Mouse (Mus musculus): Measurements from ENCODE around the gene Trpm3. TPM values are rescaled to one million over a fixed set of nuclear protein-coding genes. Genes with fewer than 3 reads are reported as not detected.

The Trpm3 gene
- polyA plus RNA-seq, 1 experiment = 1.2 TPM

GRCm38 (mm10) chr19:22386890-22387289 is 248.0 kb downstream of the Trpm3 start:
- TF ChIP-seq POLR2A (IDR thresholded peaks at IDR 0.05; ENCODE audit: control insufficient read depth, low read depth, low read length) (no peak), CTCF (IDR thresholded peaks at IDR 0.05; ENCODE audit: control insufficient read depth, insufficient read depth, insufficient replicate concordance, low read depth, low read length) (no peak)
- no peaks in the 10 kb centered on the region for H3K27me3 ChIP-seq (ENCODE audit: control insufficient read depth, insufficient read depth, low read length)
- no peaks in the 10 kb centered on the region for H3K4me1 ChIP-seq (ENCODE audit: control insufficient read depth, insufficient read depth, low read length)
- H3K27ac ChIP-seq (ENCODE audit: control insufficient read depth, insufficient read depth, low read depth, low read length) = no peak overlapping the region
- no peak overlapping the region for H3K4me3 ChIP-seq (ENCODE audit: control insufficient read depth, low read depth, low read length)
- no peaks in the 10 kb centered on the region for H3K36me3 ChIP-seq (ENCODE audit: control insufficient read depth, insufficient read depth, low read length)

- no peak for TF ChIP-seq POLR2A (IDR thresholded peaks at IDR 0.05; ENCODE audit: control insufficient read depth, low read depth, low read length)
- no peak for TF ChIP-seq CTCF (IDR thresholded peaks at IDR 0.05; ENCODE audit: control insufficient read depth, insufficient read depth, insufficient replicate concordance, low read depth, low read length)
- no peak overlapping the region for H3K4me3 ChIP-seq (ENCODE audit: control insufficient read depth, low read depth, low read length)
- H3K36me3 ChIP-seq (ENCODE audit: control insufficient read depth, insufficient read depth, low read length) = no peaks in the 10 kb centered on the region
- H3K27me3 ChIP-seq (ENCODE audit: control insufficient read depth, insufficient read depth, low read length) = no peaks in the 10 kb centered on the region
- no peaks in the 10 kb centered on the region for H3K4me1 ChIP-seq (ENCODE audit: control insufficient read depth, insufficient read depth, low read length)
- no peak overlapping the region for H3K27ac ChIP-seq (ENCODE audit: control insufficient read depth, insufficient read depth, low read depth, low read length)
Measured at GRCm38 (mm10) chr19:22394700-22395099, 255.9 kb downstream of the Trpm3 start.

GRCm38 (mm10) chr19:22404049-22404448 is 265.2 kb downstream of the Trpm3 start:
- Histone ChIP-seq H3K27me3 (ENCODE audit: control insufficient read depth, insufficient read depth, low read length) (no peaks in the 10 kb centered on the region), H3K4me1 (ENCODE audit: control insufficient read depth, insufficient read depth, low read length) (no peaks in the 10 kb centered on the region; the same call in 1 of the 2 replicates), H3K27ac (ENCODE audit: control insufficient read depth, insufficient read depth, low read depth, low read length) (no peak overlapping the region), H3K36me3 (ENCODE audit: control insufficient read depth, insufficient read depth, low read length) (no peaks in the 10 kb centered on the region), H3K4me3 (ENCODE audit: control insufficient read depth, low read depth, low read length) (no peak overlapping the region)
- TF ChIP-seq CTCF (IDR thresholded peaks at IDR 0.05; ENCODE audit: control insufficient read depth, insufficient read depth, insufficient replicate concordance, low read depth, low read length) (no peak), POLR2A (IDR thresholded peaks at IDR 0.05; ENCODE audit: control insufficient read depth, low read depth, low read length) (no peak)

GRCm38 (mm10) chr19:22418239-22418638 is 279.4 kb downstream of the Trpm3 start:
- Histone ChIP-seq H3K27me3 (ENCODE audit: control insufficient read depth, insufficient read depth, low read length) (no peaks in the 10 kb centered on the region), H3K36me3 (ENCODE audit: control insufficient read depth, insufficient read depth, low read length) (no peaks in the 10 kb centered on the region), H3K4me1 (ENCODE audit: control insufficient read depth, insufficient read depth, low read length) (no peaks in the 10 kb centered on the region), H3K4me3 (ENCODE audit: control insufficient read depth, low read depth, low read length) (no peak overlapping the region), H3K27ac (ENCODE audit: control insufficient read depth, insufficient read depth, low read depth, low read length) (no peak overlapping the region)
- TF ChIP-seq POLR2A (IDR thresholded peaks at IDR 0.05; ENCODE audit: control insufficient read depth, low read depth, low read length) (no peak), CTCF (IDR thresholded peaks at IDR 0.05; ENCODE audit: control insufficient read depth, insufficient read depth, insufficient replicate concordance, low read depth, low read length) (no peak)

GRCm38 (mm10) chr19:22437207-22437606 is 298.4 kb downstream of the Trpm3 start:
- Histone ChIP-seq H3K36me3 (ENCODE audit: control insufficient read depth, insufficient read depth, low read length) (no peaks in the 10 kb centered on the region), H3K27ac (ENCODE audit: control insufficient read depth, insufficient read depth, low read depth, low read length) (no peak overlapping the region), H3K4me1 (ENCODE audit: control insufficient read depth, insufficient read depth, low read length) (no peaks in the 10 kb centered on the region), H3K27me3 (ENCODE audit: control insufficient read depth, insufficient read depth, low read length) (no peaks in the 10 kb centered on the region), H3K4me3 (ENCODE audit: control insufficient read depth, low read depth, low read length) (no peak overlapping the region)
- no peak for TF ChIP-seq POLR2A (IDR thresholded peaks at IDR 0.05; ENCODE audit: control insufficient read depth, low read depth, low read length)
- no peak for TF ChIP-seq CTCF (IDR thresholded peaks at IDR 0.05; ENCODE audit: control insufficient read depth, insufficient read depth, insufficient replicate concordance, low read depth, low read length)

DNA sequence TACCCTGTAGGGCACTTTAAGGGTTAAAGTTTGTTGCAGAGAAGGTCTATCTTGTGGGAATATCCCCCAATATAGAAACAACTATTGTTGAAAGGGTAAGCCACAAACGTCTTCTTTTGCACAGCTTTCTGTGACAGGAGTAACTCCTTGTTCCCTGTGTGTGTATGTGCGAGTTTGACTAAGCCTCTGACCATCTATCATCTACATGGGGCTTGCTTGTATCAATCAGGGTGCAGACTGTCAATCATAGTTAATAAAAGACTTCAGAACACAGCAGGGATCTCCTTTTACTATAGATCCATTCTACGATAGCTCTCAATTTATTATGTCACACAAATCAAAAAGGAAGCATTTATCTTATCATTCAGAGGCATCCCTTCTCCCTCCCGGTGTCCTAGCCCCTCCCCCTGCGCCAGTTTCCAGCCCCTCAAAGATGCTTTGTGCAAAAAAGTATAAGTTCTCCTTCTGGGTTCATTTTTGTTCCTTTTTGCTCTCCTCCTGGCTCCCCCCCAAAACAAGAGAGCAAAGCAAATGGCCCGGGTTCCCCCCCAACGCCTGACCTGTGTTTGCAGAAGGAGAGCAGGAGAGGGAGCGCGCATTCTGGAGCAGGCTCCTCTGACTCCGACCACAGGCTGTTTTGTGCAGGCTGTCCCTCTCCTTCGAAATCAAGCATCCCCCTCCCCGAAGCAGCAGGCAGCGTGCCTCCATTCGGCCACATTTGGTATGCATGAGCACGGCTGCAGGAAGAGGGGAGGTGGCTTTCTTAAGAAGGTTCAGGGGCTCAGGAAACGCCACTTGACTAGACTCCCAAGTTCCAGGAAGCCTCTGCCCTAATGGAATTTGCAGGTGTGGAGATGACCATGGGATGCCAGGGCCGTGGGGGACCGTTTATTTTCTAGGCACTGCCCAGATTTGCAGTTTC is 308.8 kb downstream of the Trpm3 start:
- Histone ChIP-seq H3K4me1 (ENCODE audit: control insufficient read depth, insufficient read depth, low read length) (no peaks in the 10 kb centered on the region; the same call in 1 of the 2 replicates), H3K27ac (ENCODE audit: control insufficient read depth, insufficient read depth, low read depth, low read length) (no peak overlapping the region), H3K27me3 (ENCODE audit: control insufficient read depth, insufficient read depth, low read length) (no peaks in the 10 kb centered on the region), H3K4me3 (ENCODE audit: control insufficient read depth, low read depth, low read length) (no peak overlapping the region), H3K36me3 (ENCODE audit: control insufficient read depth, insufficient read depth, low read length) (no peaks in the 10 kb centered on the region)
- TF ChIP-seq POLR2A (IDR thresholded peaks at IDR 0.05; ENCODE audit: control insufficient read depth, low read depth, low read length) = no peak
- no peak for TF ChIP-seq CTCF (IDR thresholded peaks at IDR 0.05; ENCODE audit: control insufficient read depth, insufficient read depth, insufficient replicate concordance, low read depth, low read length)

- Histone ChIP-seq H3K36me3 (ENCODE audit: control insufficient read depth, insufficient read depth, low read length) (no peaks in the 10 kb centered on the region), H3K4me1 (ENCODE audit: control insufficient read depth, insufficient read depth, low read length) (no peaks in the 10 kb centered on the region; the same call in 1 of the 2 replicates), H3K4me3 (ENCODE audit: control insufficient read depth, low read depth, low read length) (no peak overlapping the region), H3K27me3 (ENCODE audit: control insufficient read depth, insufficient read depth, low read length) (no peaks in the 10 kb centered on the region), H3K27ac (ENCODE audit: control insufficient read depth, insufficient read depth, low read depth, low read length) (no peak overlapping the region)
- no peak for TF ChIP-seq CTCF (IDR thresholded peaks at IDR 0.05; ENCODE audit: control insufficient read depth, insufficient read depth, insufficient replicate concordance, low read depth, low read length)
- TF ChIP-seq POLR2A (IDR thresholded peaks at IDR 0.05; ENCODE audit: control insufficient read depth, low read depth, low read length) = no peak
Measured at GRCm38 (mm10) chr19:22448340-22449288, 309.8 kb downstream of the Trpm3 start.
